Mouse (Mus musculus) lung, postnatal 36 days (tissue): ENCODE data around the gene Copg2.
"Not testable (repeated sequence)": the region's sequence is repeated elsewhere in the genome, so short reads cannot be mapped to it uniquely, and the experiment has no call there.

Experiments
- DNase-seq: peaks from one replicate; pipeline ENCODE4 v3.0.0; 2022; ENCODE audit warnings: mixed read lengths

Gene Copg2

GRCm38 (mm10) chr6:30805053-30805752, 91.4 kb downstream of the Copg2 start:
- DNase-seq = no peak

GRCm38 (mm10) chr6:30804389-30805052, 92.1 kb downstream of the Copg2 start:
- peak; percentile 16 for DNase-seq

GRCm38 (mm10) chr6:30802915-30803314, 93.7 kb downstream of the Copg2 start:
- DNase-seq = not testable (repeated sequence)

- DNase-seq = no peak
Measured at GRCm38 (mm10) chr6:30751209-30751608, 145.4 kb downstream of the Copg2 start.

- DNase-seq = no peak
Measured at GRCm38 (mm10) chr6:30750482-30750881, 146.1 kb downstream of the Copg2 start.

GRCm38 (mm10) chr6:30749892-30750291, 146.7 kb downstream of the Copg2 start:
- DNase-seq = no peak

- no peak for DNase-seq
Measured at GRCm38 (mm10) chr6:30749042-30749689, 147.4 kb downstream of the Copg2 start.

GRCm38 (mm10) chr6:30748358-30748910, 148.2 kb downstream of the Copg2 start:
- no peak for DNase-seq

GRCm38 (mm10) chr6:30747631-30748357, 148.8 kb downstream of the Copg2 start:
- no peak for DNase-seq

- DNase-seq = no peak
Measured at GRCm38 (mm10) chr6:30745591-30745990, 151.0 kb downstream of the Copg2 start.

- DNase-seq = no peak
Measured at GRCm38 (mm10) chr6:30744846-30745245, 151.7 kb downstream of the Copg2 start.

GRCm38 (mm10) chr6:30739177-30739747, 157.3 kb downstream of the Copg2 start:
- DNase-seq = peak; percentile 25

GRCm38 (mm10) chr6:30738464-30739006, 158.1 kb downstream of the Copg2 start:
- DNase-seq = no peak

- peak; percentile 63 for DNase-seq
Measured at GRCm38 (mm10) chr6:30737548-30738463, 158.8 kb downstream of the Copg2 start.

- peak; percentile 77 for DNase-seq
Measured at GRCm38 (mm10) chr6:30736864-30737547, 159.6 kb downstream of the Copg2 start.

GRCm38 (mm10) chr6:30736372-30736762, 160.2 kb downstream of the Copg2 start:
- no peak for DNase-seq

GRCm38 (mm10) chr6:30735728-30736371, 160.7 kb downstream of the Copg2 start:
- no peak for DNase-seq

- DNase-seq = no peak
Measured at GRCm38 (mm10) chr6:30734988-30735727, 161.4 kb downstream of the Copg2 start.

GRCm38 (mm10) chr6:30734465-30734864, 162.1 kb downstream of the Copg2 start:
- DNase-seq = no peak
